Mouse (Mus musculus) heart, postnatal 25 days (tissue): ENCODE results near the gene 4933414I15Rik. TPM values are rescaled to one million over a fixed set of nuclear protein-coding genes. Genes with fewer than 3 reads are reported as not detected.

ENCODE experiments used
- DNase-seq: peaks from one replicate; pipeline ENCODE4 v3.0.0; 2022; ENCODE audit warnings: low spot score
- intact Hi-C: fragments of 180-260 bp; cut with DNase I; formaldehyde crosslinking; loops from one replicate; pipeline ENCODE4 v1.15.1; 2025
- total RNA-seq, 2 experiments: library from RNA; stranded (reverse); gene quantifications; 2 replicates each; pipeline ENCODE4 v1.2.3; 2021

The 4933414I15Rik gene
- total RNA-seq, 2 experiments from 2014 or later = not detected

DNA sequence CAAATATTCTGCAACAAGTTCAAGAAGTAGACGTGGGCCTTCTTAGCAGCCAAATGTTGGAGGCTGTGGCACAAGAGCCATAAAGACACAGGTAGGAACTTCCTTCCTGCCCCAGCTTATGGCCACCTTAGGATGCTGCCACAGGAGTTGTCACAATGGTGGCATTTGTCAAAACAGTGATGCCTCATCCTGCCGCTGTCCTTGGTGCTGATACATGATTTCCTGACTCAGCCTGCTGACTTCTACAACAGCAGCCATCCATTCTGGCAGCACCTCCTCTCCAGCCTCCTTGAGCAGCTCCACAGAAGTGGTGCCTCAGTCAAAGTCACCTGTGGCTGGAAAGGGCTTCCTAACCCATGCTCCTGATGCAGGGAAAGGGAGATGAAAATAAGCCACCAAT is 51.1 kb downstream of the 4933414I15Rik start:
- intact Hi-C loops = no loop called here
- DNase-seq = no peak

Other genes with a start within 250 kb of the 4933414I15Rik start
- 1 to 10 TPM; 3.4 to 4.6 TPM for gene Zfp354c, start 116.0 kb downstream of the 4933414I15Rik start, total RNA-seq
- 1 to 10 TPM; 1.1 to 1.3 TPM for gene Zfp879, start 102.2 kb downstream of the 4933414I15Rik start, total RNA-seq
- gene Grm6, start 93.1 kb downstream of the 4933414I15Rik start, total RNA-seq = not detected
- gene Zfp454, start 56.1 kb downstream of the 4933414I15Rik start, total RNA-seq = 1 to 10 TPM in 1 of 2 experiments, under 1 TPM in 1; 0.86 to 1.1 TPM
- 1 to 10 TPM; 3.3 to 3.7 TPM for gene Zfp2, start 27.6 kb downstream of the 4933414I15Rik start, total RNA-seq
- 1 to 10 TPM; 1.4 to 2.2 TPM for gene Zfp354b, start 12.1 kb downstream of the 4933414I15Rik start, total RNA-seq
- not detected for gene Prop1, start 10.0 kb upstream of the 4933414I15Rik start, total RNA-seq
- not detected for gene Olfr1378, start 22.8 kb upstream of the 4933414I15Rik start, total RNA-seq
- not detected for gene Olfr1377, start 38.2 kb upstream of the 4933414I15Rik start, total RNA-seq
- gene Olfr51, start 59.8 kb upstream of the 4933414I15Rik start, total RNA-seq = not detected
- not detected for gene Olfr54, start 70.5 kb upstream of the 4933414I15Rik start, total RNA-seq
- not detected for gene Olfr1375, start 104.3 kb upstream of the 4933414I15Rik start, total RNA-seq
- gene Zfp354a, start 115.5 kb upstream of the 4933414I15Rik start, total RNA-seq = 1 to 10 TPM; 1.6 TPM